Mouse (Mus musculus) retina, adult 2 months (tissue): ENCODE data around the gene Gsta3.
"Not testable (repeated sequence)": the region's sequence is repeated elsewhere in the genome, so short reads cannot be mapped to it uniquely, and the experiment has no call there.

Experiments
- DNase-seq: peaks from one replicate; pipeline ENCODE4 v3.0.0-alpha.2; 2012; ENCODE audit warnings: low read depth, low spot score

Gene Gsta3

DNA sequence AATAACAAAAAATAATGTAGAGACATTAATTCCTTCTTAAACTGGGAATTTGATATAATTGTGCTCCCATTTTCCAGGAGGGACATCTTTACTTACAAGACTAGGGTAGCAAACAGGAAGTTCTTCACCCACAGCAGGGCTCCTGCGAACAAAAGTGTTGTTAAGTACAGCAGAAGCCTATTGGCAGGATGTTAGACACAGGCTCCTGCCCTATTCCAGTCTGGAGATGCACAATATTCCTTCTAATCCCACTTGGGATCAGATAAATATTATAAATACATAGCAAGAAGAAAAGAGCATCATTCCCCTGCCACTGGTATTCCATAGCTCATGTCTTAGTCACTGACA is 12.9 kb downstream of the Gsta3 start:
- DNase-seq, result no peak

DNA sequence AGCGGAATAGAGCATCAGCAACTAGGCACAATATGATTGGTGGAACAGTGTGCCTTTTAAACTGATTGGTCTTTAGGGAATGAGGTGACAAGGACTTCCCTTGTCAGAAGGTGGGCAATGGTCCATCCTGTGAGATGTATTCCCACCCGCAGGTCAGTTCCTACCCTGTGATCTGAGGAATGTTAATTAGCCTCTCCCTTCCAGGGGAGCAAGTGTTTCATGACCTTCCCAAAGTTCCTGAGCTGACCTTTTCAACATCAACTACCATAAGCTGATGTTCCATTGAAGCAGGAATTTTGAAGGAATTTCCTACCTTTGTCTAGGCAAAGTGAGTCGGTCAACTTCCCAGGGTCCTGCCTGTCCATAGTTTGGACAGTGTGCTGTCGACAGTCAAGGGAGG is 13.5 kb downstream of the Gsta3 start:
- DNase-seq, result no peak

DNA sequence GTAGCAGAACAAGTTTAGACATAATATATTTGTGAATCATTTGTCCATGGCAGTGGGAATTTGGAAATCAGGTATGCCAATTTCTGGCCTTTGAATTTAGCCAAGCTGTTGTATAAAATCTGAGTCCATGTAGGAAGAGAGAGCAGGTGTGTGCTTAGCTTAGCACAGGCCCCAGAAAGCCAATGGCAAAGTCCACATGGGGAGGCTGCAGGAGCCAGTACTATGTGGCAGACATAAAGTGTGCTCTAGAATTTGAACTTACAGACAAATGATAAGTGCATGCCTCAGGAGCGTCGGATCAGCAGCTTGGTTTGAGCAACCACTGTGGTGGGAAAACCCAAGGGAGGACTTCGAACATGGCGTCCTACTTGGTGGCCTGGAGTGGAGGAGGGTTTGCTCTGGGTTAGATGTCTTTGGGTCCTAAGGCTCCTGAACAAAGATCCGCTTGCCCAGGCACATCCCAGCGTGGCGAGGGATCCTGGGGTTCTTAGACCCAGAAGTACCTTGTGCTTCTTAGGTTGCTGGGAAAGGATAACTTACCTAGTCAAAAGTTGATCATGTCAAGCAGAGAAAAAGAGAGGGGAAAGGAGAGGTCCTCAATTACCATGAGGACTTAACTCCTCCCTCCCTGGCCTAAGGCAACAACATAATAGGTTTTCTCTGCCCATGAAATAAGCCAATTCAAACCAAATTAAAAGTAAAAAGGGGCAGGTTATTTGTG is 15.4 kb downstream of the Gsta3 start:
- DNase-seq, result no peak

DNA sequence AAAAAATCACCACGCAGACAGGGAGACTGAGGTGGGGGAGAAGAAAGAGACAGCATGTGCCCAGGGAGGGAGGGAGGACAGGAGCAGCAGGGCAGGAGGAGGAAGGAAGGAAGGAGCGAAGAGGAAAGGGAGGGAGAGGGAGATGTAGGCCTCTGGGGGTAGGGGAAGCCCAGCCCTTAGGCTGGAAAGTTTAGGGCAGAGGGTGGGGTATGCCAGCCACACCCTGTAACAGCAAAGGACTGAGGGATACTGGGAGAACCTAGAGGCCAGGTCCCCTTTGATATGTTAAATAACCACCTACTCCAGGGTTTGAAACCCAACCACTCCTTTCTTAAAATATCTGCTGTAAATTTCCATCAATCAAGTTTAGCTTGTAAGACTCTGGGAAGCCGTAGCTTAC is 16.0 kb downstream of the Gsta3 start:
- DNase-seq, result no peak

DNA sequence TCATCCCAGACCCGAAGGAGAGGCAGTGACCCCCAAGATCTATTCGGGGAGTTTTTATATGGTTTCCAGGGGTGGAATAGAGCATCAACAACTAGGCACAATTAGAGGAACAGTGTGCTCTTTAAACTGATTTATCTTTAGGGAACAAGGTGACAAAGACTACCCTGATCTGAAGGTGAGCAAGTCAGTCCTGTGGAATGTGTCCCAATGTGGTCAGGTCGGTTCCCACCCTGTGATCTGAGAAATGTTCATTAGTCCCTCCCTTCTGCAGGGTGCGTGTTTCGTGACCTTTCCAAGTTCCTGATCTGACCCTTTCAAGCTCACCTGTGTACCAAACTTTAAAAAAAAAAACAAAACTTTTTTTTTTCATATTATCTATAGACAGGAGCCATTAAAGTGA is 16.5 kb downstream of the Gsta3 start:
- no peak for DNase-seq

DNA sequence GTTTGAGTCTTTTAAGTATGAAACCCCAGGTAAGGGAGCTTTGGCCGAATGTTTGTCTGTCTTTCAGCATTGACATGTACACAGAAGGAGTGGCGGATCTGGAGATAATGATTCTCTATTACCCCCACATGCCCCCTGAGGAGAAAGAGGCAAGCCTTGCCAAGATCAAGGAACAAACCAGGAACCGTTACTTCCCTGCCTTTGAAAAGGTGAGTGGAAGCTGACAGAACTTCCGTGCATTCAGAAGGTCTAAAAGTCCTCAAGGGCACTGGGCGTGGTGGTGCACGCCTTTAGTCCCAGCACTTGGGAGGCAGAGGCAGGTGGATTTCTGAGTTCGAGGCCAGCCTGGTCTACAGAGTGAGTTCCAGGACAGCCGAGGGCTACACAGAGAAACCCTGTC is 19.6 kb downstream of the Gsta3 start:
- not testable (repeated sequence) for DNase-seq

DNA sequence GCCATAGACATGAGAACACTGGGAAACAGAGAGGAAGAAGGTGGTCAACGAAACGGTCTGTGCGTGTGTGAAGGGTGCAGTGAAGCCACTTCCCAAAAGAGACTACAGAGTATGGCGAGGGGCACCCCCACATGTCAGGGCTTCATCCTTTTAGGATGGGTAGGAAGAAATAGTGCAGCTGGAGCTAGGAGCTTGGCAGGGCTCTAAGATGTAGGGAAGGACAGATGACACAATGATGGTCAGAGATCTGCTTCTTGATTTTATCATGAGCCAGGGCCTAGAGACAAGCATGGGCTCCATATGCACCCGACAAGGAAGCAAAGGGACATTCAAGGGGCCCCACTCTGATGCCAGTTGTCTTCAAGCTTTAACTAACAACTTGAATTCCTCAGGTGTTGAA is 22.0 kb downstream of the Gsta3 start:
- DNase-seq, result no peak

DNA sequence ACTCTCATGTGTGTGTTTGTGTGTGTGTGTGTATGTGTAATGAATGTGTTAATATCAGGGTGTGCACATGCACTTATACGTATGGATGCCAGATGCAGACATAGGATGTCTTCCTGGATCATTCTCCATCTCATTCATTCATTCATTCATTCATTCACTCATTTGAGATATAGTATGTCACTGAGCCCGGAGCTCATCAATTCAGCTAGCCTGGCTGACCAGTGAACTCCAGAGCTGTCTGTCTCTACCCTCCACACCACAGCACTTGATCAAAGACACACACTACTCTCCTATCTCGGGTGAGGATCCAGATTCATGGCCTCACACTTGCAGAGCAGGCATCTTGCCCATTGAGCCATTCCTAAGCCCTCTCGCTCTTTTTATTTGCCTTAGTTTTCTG is 23.6 kb downstream of the Gsta3 start:
- DNase-seq, result no peak

DNA sequence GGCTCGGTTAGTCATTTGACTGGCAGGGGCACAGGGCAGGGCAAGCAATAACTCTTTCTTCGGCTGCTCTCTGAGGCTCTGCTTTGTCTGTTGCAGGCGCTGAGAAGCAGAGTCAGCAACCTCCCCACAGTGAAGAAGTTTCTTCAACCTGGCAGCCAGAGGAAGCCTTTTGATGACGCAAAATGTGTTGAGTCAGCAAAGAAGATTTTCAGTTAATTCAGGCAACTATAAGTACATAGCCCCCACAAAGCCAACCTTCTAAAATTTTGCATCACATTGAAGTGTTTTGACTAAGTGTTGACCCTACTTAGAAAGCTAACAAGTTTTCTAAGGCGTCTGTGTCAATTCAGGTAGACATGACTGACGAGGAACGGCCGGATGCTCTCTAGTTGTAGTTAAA is 24.4 kb downstream of the Gsta3 start:
- DNase-seq, result no peak

DNA sequence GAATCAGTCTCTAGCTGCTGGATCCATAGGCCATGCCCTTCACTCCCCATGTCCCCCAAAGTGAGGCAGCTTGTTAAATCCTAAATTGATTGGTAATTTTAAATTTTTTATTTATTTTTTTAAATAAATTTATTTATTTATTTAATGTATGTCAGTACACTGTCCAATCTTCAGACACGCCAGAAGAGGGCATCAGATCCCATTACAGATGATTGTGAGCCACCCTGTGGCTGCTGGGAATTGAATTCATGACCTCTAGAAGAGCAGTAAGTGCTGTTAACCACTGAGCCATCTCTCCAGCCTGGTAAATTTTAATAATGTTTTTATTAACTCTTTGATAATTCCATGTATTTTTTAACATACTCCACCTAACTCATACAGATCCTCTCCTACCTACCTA is 26.4 kb downstream of the Gsta3 start:
- DNase-seq, result no peak

DNA sequence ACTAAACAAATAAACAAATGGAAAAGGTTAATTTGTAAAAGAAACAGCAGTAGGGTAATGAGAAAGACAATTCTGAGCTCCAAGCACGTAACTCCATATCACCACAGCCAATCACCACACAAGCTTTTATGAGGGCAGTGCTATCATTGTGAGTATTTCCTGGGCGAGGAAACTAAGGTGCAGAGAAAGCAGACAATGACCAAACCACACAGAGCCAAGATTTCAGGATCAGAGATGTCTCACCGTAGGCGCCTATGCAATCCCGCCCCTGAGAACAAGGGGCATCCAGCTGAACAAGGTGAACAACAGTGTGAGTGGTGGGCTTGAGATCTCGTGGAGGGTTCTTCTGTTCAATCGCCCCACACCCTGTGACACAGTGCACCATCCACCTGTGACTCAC is 27.1 kb downstream of the Gsta3 start:
- not testable (repeated sequence) for DNase-seq

DNA sequence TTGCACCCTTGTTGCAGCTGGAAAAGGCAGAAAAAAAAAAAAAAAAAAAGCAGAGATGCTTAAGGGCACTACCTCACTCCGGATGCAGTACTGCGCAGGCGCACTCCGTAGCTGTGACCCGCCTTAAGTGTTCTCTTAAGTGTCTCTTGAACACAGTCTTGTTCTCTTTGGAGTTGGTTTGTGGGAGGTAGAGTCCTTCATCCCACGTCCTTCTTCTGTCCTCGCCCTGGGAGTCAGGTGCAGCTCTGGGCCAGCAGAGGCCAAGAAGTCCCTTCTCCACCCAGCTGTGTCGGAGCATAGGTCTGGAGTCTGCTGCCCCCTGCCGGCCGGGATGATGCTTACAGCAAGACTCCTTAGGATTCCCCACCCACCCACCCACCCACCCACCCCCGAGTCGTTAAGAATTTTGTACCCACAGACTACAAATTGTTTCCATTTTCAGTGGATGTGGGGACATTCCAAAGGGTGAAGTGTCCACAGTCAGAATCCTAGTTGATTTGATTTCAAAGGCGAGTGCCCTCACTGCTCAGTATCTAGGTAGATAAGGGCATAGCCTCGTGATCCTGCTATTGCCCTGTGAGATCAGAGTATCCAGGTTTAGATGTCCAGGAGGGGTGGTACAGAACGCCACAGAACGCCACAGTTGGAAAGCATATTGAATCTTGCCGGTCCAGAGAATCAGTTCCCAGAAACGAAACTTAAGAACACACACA is 31.1 kb downstream of the Gsta3 start:
- no peak for DNase-seq

DNA sequence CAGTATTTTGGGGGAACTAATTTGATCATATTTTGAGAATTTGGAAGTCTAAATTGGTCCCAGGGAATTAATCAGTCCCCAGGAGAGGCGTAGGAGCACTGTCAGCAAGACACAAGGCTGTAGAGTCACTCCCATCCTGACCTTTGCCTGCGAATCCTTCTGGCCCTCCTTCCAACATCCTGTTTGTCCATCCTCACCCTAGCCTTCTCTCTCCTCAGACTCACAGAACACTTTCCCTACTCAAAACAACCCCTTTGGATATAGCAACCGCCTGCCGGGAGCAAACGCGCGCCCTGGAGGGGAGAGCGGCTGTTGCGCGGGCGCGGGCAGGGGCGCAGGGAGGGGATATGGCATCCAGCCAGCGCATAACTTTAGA is 31.7 kb downstream of the Gsta3 start:
- no peak for DNase-seq

DNA sequence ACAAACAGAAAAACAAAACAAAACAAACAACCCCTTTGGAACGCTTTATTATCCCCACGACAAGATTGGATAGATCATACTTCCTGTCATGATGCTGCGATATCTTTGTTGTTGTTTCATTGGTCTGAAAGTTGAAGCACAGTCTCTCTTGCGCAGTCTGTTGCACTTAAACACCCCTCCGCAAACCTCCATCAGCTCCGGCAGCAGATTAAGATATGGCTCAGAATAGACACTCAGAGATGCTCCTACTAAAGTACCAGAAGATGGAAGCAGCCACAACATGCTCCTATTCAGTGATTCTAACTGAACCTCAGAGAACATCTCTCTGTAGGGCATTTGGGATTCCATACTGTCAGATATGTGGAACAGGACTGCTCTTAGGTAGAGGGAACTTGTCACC is 32.7 kb downstream of the Gsta3 start:
- DNase-seq, result no peak

DNA sequence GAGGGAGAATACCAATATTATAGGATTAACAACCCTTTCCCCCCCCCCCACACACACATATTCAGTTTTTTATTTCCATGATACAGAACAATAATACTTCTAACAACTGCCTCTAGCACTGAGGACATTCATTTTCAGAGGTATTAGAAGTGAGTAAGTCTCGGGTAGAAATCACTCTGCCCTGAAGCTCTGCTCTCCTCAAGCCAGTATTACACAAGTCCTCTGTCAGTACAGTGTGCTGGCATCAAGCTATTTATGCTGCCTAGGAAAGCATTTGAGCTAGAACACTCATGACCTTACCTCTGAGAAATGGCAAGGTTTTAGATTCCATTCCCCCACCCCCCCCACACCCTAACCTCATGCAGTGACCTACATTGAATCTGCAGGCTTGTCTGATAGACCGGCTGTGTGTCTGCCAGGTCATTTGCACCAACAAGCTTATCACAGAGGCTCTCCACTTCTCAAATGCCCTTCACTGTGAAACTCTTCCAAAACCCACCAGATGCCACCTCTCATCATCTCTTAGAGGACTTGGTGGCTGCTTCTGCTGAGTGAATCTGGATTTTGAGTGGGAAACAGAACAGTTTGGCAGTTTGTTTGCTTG is 34.1 kb downstream of the Gsta3 start:
- DNase-seq, result no peak

DNA sequence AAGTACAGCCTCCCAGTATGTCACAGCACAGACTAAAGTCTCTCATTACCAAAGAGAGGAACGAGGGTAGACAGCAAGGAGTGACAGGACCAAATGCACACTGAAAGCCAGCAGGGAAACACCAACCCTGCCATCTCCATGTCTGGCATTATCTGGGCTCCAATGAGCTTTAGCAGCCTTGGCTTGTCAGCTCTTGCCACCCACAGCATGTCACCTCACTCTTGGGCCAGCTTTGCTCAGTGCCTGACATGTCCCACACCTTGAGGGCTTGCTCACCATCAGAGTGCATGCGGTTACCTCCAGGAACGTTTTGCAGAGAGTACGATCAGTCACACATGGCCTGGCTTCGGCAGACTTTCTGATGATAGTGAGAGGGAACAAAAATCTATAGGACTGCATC is 35.0 kb downstream of the Gsta3 start:
- not testable (repeated sequence) for DNase-seq

DNA sequence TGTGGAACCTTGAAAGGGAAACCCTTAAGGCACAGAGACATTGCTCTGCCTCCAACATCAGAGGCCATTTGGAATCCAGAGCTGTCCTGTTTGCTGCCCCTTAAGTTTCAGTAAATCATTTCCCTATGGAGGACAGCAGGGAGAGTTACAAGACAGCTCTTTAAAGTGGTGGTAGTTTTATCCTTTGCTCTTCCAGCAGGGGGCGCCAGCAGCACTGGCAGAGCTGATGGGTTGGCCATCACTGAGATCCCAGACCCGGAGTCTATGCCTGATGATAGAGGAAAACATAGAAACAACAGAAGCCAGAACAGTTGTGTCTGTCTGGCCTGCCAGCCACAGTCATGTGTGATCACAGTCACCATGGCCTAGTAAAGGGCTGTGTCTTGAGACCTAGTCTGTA is 35.8 kb downstream of the Gsta3 start:
- not testable (repeated sequence) for DNase-seq

DNA sequence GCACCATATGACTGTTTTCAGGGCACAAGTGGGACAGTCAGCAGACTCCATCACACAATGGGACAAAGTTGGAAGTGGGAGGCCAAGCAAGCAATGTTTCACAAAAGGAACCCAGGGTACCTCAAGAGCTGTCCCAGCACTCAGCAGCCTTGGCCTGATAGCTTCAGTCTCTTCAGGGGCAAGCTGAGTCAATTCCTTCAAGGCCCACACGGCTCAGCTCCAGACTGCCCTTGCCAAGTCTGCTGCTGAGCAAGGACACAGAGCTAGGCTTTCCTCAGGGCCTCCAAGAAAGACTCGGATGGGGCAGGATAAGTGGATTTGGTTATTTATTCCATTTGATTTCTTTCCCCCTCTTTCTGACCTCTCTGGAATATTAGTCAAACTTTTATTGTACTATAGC is 39.9 kb downstream of the Gsta3 start:
- no peak for DNase-seq

DNA sequence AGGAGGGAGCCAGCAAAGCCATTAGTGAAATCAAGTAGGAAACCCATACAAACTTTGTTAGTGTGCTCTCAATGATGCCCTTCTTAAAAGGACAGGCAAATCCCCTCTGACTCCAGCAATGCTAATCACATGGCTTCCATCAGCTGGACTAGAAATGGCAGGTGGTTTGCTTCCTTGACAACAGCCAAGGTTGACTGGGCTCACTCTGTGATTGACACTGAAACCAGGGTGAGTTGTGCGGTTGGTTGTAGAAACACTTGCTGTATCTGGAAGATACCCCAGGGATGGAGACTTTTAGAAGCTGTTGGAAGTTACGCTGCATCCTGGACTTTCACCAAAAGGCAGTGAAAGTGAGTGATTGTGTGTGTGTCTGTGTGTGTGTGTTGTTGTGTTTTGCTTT is 44.3 kb downstream of the Gsta3 start:
- DNase-seq, result not testable (repeated sequence)

DNA sequence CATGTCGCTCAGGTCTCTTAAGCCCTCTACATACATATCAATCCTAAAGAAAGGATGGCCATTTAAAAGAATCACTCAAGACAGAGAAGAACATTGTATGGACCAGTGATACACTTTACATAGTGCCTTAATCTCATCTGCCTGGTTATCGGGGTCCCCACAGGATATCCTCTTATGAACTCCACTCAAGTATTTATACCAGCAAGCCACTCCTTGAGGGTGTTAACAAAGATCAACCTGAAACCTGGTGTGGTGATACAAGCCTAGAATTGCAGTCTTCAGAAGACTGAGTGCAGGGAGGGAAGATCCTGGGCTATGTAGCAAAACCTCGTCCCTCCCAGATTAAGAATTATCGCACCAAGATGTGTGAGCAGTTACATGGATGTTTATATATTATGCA is 51.0 kb downstream of the Gsta3 start:
- DNase-seq, result no peak

DNA sequence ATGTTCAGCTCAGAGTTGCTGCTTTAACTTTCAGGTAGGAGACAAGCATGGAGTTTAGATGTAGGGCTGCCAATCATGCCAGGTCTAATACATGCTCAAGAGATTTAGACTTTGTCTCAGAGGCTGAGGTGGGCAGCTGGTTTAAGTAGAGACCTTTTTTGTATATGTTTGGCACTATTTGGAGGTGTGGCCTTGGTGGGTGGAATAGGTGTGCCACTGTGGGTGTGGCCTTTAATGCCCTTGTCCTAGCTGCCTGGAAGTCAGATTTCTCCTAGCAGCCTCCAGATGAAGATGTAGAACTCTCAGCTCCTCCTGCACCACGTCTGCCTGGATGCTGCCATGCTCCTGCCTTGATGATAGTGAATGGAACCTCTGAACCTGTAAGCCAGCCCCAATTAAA is 52.2 kb downstream of the Gsta3 start:
- no peak for DNase-seq

DNA sequence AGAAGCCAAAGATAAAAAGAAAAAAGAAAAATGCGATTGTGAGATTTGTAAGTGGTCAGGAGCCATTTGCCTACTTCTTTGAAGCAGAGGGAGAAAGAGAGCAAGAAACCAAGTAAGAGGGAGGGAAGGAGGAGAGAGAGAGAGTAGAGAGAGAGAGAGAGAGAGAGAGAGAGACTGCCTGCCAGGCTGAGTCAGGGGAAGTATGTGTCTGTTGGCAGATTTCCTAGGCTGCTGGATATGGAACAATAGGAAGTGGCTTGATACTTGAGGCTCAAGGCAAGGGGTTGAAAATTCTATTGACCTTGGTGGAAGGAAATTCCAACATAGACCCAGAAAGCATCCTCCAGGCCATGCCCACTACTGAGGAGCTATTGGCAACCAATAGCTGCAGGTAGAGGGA is 55.8 kb downstream of the Gsta3 start:
- DNase-seq, result no peak

DNA sequence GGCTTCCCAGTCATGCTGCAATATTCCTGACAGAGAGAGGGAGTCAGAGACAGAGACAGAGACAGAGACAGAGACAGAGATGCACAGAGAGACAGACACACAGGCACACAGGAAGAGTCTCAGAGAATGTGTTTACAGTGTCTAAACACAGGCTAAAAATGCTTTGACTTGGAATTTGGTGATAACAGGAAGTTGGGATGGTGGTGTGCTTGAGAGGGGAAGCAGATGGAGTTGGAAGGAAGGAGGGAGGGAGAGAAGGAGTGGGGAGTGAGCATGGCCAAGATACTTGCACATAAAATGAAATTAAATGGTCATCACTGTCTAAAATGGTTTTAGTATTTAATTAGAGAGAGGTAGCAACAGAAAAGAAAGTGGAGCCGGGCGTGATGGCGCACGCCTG is 57.7 kb downstream of the Gsta3 start:
- no peak for DNase-seq
